ENCODE assay signal across 9 mouse cellular contexts in genomic region chr1:62784084-62784392, GRCm38 (mm10).
DNase-seq lines count a peak whose midpoint lies in the region; ATAC-seq and TF ChIP-seq lines count a peak whose summit lies in the region.
"Had no signal": no experiment of that assay in that cellular context is flagged by ENCODE, and none has a peak within 500 bp of the region (broad histone marks: within the 10 kb centered on the region; RNA-seq: fewer than 3 reads in every experiment).

No protein-coding gene starts in this region.

- no peak overlapping the region for H3K4me3 ChIP-seq in forebrain, embryonic 10.5 days
- no peak overlapping the region for H3K4me3 ChIP-seq in forebrain, embryonic 11.5 days (ENCODE audit: low read depth, low read length)
- no peak overlapping the region for H3K4me3 ChIP-seq in embryonic facial prominence, embryonic 15.5 days (replicated peaks)
- no peak overlapping the region for H3K4me3 ChIP-seq in left cerebral cortex, adult 2 months
- H3K4me3 ChIP-seq: neural tube, embryonic 12.5 days had no signal

- H3K9ac ChIP-seq in forebrain, embryonic 11.5 days (ENCODE audit: low read length): no peak overlapping the region
- H3K9ac ChIP-seq in embryonic facial prominence, embryonic 15.5 days: no peak overlapping the region
- H3K9ac ChIP-seq: neural tube, embryonic 12.5 days had no signal

- 80% methylated on average over 5 of the region's 5 CpGs for WGBS in forebrain, embryonic 10.5 days
- WGBS in forebrain, embryonic 11.5 days: 76% methylated on average over 5 of the region's 5 CpGs
- 45% methylated on average over 5 of the region's 5 CpGs for WGBS in embryonic facial prominence, embryonic 15.5 days

- intact Hi-C loops in left cerebral cortex, adult 2 months (cut with DNase I): loop anchor here (2.0 kb wide), 1 partner anchor 181 kb away; no protein-coding TSS in a partner anchor

- H3K4me2 ChIP-seq in forebrain, embryonic 11.5 days (ENCODE audit: low read depth, low read length, severe bottlenecking): no peak overlapping the region
- no peak overlapping the region for H3K4me2 ChIP-seq in embryonic facial prominence, embryonic 15.5 days (replicated peaks)
- H3K4me2 ChIP-seq: neural tube, embryonic 12.5 days had no signal

- DNase-seq in forebrain, embryonic 10.5 days (ENCODE audit: extremely low spot score, low spot score): no peak
- no peak for DNase-seq in forebrain, embryonic 11.5 days (ENCODE audit: low spot score)
- peak; percentile 64 for DNase-seq in ES-CJ7 (ENCODE audit: low read depth, low spot score)
- peak; percentile 57 to 66 for DNase-seq in layer of hippocampus, adult 8-10 months (ENCODE audit: low spot score in 2 of 2)
- no peak for DNase-seq in lung, postnatal 10 days
- DNase-seq in left cerebral cortex, adult 2 months (ENCODE audit: extremely low spot score in 1 of 2, low spot score in 2 of 2): no peak
- DNase-seq in ovary, postnatal 14 days (ENCODE audit: low spot score): no peak

- ATAC-seq in forebrain, embryonic 11.5 days (replicated peaks; ENCODE audit: low FRiP score): no peak
- ATAC-seq in embryonic facial prominence, embryonic 15.5 days (ENCODE audit: insufficient number of reproducible peaks, low FRiP score, low TSS enrichment, low read depth): peak; percentile 70

- 0 out of 2 replicates have a peak overlapping the region, but pooled peaks have one; percentile 35 for H3K27ac ChIP-seq in forebrain, embryonic 10.5 days
- no peak overlapping the region for H3K27ac ChIP-seq in forebrain, embryonic 11.5 days (ENCODE audit: low read depth, low read length)
- no peak overlapping the region for H3K27ac ChIP-seq in embryonic facial prominence, embryonic 15.5 days (replicated peaks)
- H3K27ac ChIP-seq in left cerebral cortex, adult 2 months: no peak overlapping the region
- H3K27ac ChIP-seq: neural tube, embryonic 12.5 days had no signal

- H3K4me1 ChIP-seq in forebrain, embryonic 10.5 days: peaks cover 15% of the 10 kb centered on the region
- no peaks in the 10 kb centered on the region for H3K4me1 ChIP-seq in forebrain, embryonic 11.5 days (replicated peaks; ENCODE audit: control insufficient read depth, insufficient read depth, low read length)
- peaks cover 23% of the 10 kb centered on the region; the same call in 1 of the 2 replicates for H3K4me1 ChIP-seq in embryonic facial prominence, embryonic 15.5 days

- 0 out of 2 replicates have a peak, but pooled peaks cover 13% of the 10 kb centered on the region for H3K36me3 ChIP-seq in forebrain, embryonic 10.5 days (replicated peaks)
- no peaks in the 10 kb centered on the region for H3K36me3 ChIP-seq in forebrain, embryonic 11.5 days (ENCODE audit: control insufficient read depth, insufficient read depth, low read length)
- peaks cover 19% of the 10 kb centered on the region for H3K36me3 ChIP-seq in embryonic facial prominence, embryonic 15.5 days

- H3K27me3 ChIP-seq in forebrain, embryonic 10.5 days (ENCODE audit: poor library complexity, severe bottlenecking): peaks cover 24% of the 10 kb centered on the region
- no peaks in the 10 kb centered on the region for H3K27me3 ChIP-seq in forebrain, embryonic 11.5 days (ENCODE audit: control insufficient read depth, insufficient read depth, low read length)
- no peaks in the 10 kb centered on the region for H3K27me3 ChIP-seq in embryonic facial prominence, embryonic 15.5 days

- no peak for TF ChIP-seq CTCF in left cerebral cortex, adult 2 months (IDR thresholded peaks at IDR 0.05)

- H3K9me3 ChIP-seq in forebrain, embryonic 10.5 days: peaks cover 3% of the 10 kb centered on the region; the same call in 1 of the 2 replicates
- no peaks in the 10 kb centered on the region for H3K9me3 ChIP-seq in forebrain, embryonic 11.5 days (ENCODE audit: control insufficient read depth, low read length)
- H3K9me3 ChIP-seq in embryonic facial prominence, embryonic 15.5 days (replicated peaks): no peaks in the 10 kb centered on the region
- H3K9me3 ChIP-seq: neural tube, embryonic 12.5 days had no signal

Comparison
In these comparisons a context has a peak if more than half of its experiments do, and no peak if none do; other contexts are left out.
1. DNase-seq: peak in ES-CJ7 (single experiment) and layer of hippocampus, adult 8-10 months (2 of 2); none in forebrain, embryonic 10.5 days (single experiment), forebrain, embryonic 11.5 days (single experiment), lung, postnatal 10 days (single experiment), left cerebral cortex, adult 2 months (0 of 2) and ovary, postnatal 14 days (single experiment).